Mouse (Mus musculus) skeletal muscle tissue, postnatal 0 days (tissue): Measurements from ENCODE around the gene Vmn1r120. TPM values are rescaled to one million over a fixed set of nuclear protein-coding genes. Genes with fewer than 3 reads are reported as not detected.

Source experiments
- polyA plus RNA-seq: library from polyadenylated mRNA; unstranded; fragments of >200 nt; fragmentation: Nextera tagmentation; extraction: Ambion mirVana; gene quantifications from 2 replicates; pipeline ENCODE4 v1.2.1, GENCODE M21; 2015

The Vmn1r120 gene
- polyA plus RNA-seq = not detected in 2 replicates

DNA sequence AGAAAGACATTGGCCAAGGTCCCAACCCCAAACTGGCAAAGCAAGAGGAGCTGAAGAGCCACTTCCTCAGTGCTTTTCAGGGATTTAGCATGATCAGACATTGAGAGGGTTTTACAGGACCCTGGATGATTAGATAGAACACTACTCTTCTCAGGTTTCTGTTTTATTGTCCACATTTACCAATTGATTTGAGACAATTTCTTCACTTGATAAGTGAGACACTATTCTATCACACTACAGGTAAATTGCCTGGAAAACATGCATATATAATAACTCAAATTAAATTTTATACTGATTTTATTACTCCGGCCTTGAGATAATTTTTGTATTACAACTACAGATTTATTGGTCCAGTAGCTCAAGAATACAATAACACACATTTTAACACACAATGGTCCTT lies at the start of gene Vmn1r120:
Gene Vmn1r120 (minus strand): TSS at position 101 of the 400 bp plus-strand sequence.

DNA sequence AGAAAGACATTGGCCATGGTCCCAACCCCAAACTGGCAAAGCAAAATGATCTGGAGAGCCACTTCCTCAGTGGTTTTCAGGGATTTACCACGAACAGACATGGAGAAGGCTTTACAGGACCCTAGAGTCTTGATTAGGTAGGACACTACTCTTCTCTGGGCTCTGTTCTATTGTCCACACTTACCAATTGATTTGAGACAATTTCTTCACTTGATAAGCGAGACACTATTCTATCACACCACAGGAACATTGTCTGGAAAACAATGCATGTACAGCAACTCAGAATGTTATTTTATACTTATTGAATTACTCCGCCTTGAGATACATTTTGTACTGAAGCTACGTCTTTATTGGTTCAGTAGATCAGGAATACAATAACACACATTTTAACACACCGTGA lies 44.8 kb upstream of the Vmn1r120 start, which contains the start of gene Vmn1r121:
Gene Vmn1r121 (minus strand): TSS at position 101 of the 400 bp plus-strand sequence.

DNA sequence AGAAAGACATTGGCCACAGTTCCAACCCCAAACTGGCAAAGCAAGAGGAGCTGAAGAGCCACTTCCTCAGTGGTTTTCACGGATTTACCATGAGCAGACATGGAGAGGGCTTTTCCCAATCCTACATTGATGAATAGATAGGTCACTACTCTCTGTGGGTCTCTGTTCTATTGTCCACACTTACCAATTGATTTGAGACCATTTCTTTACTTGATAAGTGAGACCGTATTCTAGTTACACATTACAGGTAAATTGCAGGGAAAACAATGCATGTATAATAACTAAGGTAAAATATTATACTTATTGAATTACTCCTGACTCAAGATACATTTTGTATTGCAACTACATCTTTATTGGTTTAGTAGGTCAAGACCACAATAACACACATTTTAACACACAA lies 41.2 kb downstream of the Vmn1r120 start, which contains the start of gene Vmn1r119:
Gene Vmn1r119 (minus strand): TSS at position 101 of the 400 bp plus-strand sequence.

Other genes with a start within 250 kb of the Vmn1r120 start
- gene Vmn1r114, start 241.6 kb downstream of the Vmn1r120 start, polyA plus RNA-seq = not detected in 2 replicates
- not detected in 2 replicates for gene Vmn1r115, start 208.8 kb downstream of the Vmn1r120 start, polyA plus RNA-seq
- not detected in 2 replicates for gene Vmn1r116, start 181.5 kb downstream of the Vmn1r120 start, polyA plus RNA-seq
- not detected in 2 replicates for gene Vmn1r117, start 169.7 kb downstream of the Vmn1r120 start, polyA plus RNA-seq
- gene Vmn1r118, start 141.4 kb downstream of the Vmn1r120 start, polyA plus RNA-seq = not detected in 2 replicates
- not detected in 2 replicates for gene Vmn1r119, start 41.3 kb downstream of the Vmn1r120 start, polyA plus RNA-seq
- not detected in 2 replicates for gene Vmn1r121, start 44.7 kb upstream of the Vmn1r120 start, polyA plus RNA-seq
- gene Vmn1r122, start 80.3 kb upstream of the Vmn1r120 start, polyA plus RNA-seq = not detected in 2 replicates
- not detected in 2 replicates for gene Vmn1r123, start 108.4 kb upstream of the Vmn1r120 start, polyA plus RNA-seq
- gene Gm5157, start 136.6 kb upstream of the Vmn1r120 start, polyA plus RNA-seq = not detected in 2 replicates
- gene Vmn1r124, start 206.8 kb upstream of the Vmn1r120 start, polyA plus RNA-seq = not detected in 2 replicates
- not detected in 2 replicates for gene Vmn1r125, start 218.4 kb upstream of the Vmn1r120 start, polyA plus RNA-seq
- not detected in 2 replicates for gene Vmn1r126, start 247.7 kb upstream of the Vmn1r120 start, polyA plus RNA-seq